Mouse (Mus musculus) heart, embryonic 16.5 days (tissue): ENCODE data around the gene Dlx2. TPM values are rescaled to one million over a fixed set of nuclear protein-coding genes. Genes with fewer than 3 reads are reported as not detected.

ENCODE experiments used
- ATAC-seq: fragments of 200-750 bp; cut with Nextera tagmentation; replicated peaks from 2 replicates; pipeline ENCODE4 v1.8.0; 2017; ENCODE audit warnings: moderate number of reproducible peaks; ENCODE audit not compliant: insufficient read depth, low FRiP score; ENCODE audit errors: extremely low read depth
- H3K27ac ChIP-seq: fragments of 300-500 bp; sonication (generic); 2 replicates; pipeline ENCODE4 v1.5.1; 2014; ENCODE audit warnings: mild to moderate bottlenecking, low read length, control low read depth, moderate library complexity
- H3K27me3 ChIP-seq: fragments of 300-500 bp; sonication (generic); 2 replicates; pipeline ENCODE4 v1.6.1; 2014; ENCODE audit warnings: low read length, mixed read lengths; ENCODE audit not compliant: control insufficient read depth, insufficient read depth
- H3K36me3 ChIP-seq: fragments of 300-500 bp; sonication (generic); 2 replicates; pipeline ENCODE4 v1.6.1; 2014; ENCODE audit not compliant: control insufficient read depth, insufficient read depth
- H3K4me1 ChIP-seq: fragments of 300-500 bp; sonication (generic); 2 replicates; pipeline ENCODE4 v1.6.1; 2014; ENCODE audit warnings: low read length, mixed read lengths; ENCODE audit not compliant: control insufficient read depth, insufficient read depth
- H3K4me2 ChIP-seq: fragments of 300-500 bp; sonication (generic); 2 replicates; pipeline ENCODE4 v1.6.1; 2014; ENCODE audit warnings: low read depth, mild to moderate bottlenecking, control low read depth, low read length
- H3K4me3 ChIP-seq: fragments of 300-500 bp; sonication (generic); 2 replicates; pipeline ENCODE4 v1.5.1; 2014; ENCODE audit warnings: mild to moderate bottlenecking, control low read depth, low read length
- H3K9ac ChIP-seq: fragments of 300-500 bp; sonication (generic); 2 replicates; pipeline ENCODE4 v1.6.1; 2014; ENCODE audit warnings: low read length, control low read depth
- H3K9me3 ChIP-seq: fragments of 300-500 bp; sonication (generic); replicated peaks from 2 replicates; pipeline ENCODE4 v1.6.1; 2016; ENCODE audit warnings: low read length; ENCODE audit not compliant: control insufficient read depth
- WGBS: fragments of 180-500 bp; shearing (Covaris S2); extraction: QIAGEN DNeasy Blood & Tissue Kit; methylation state at CpG from one replicate; pipeline ENCODE4 v1.1.7; 2014; 5-methylcytosine and 5-hydroxymethylcytosine counted together
- polyA plus RNA-seq: library from polyadenylated mRNA; unstranded; fragments of >200 nt; fragmentation: Nextera tagmentation; extraction: Ambion mirVana; gene quantifications from 2 replicates; pipeline ENCODE4 v1.2.1, GENCODE M21; 2015

The Dlx2 gene
- 0.11 TPM in 1 of 2 replicates, not detected in the other for polyA plus RNA-seq

- Histone ChIP-seq H3K9ac (no peak within 1 kb of the TSS), H3K27ac (no peak within 1 kb of the TSS)
These were observed at the start of gene Dlx2 for GRCm38 (mm10) chr2:71546640-71547071. Gene Dlx2, minus strand, starts transcription at chr2:71546754.

GRCm38 (mm10) chr2:71594466-71594865 is 47.9 kb upstream of the Dlx2 start:
- Histone ChIP-seq H3K36me3 (no peaks in the 10 kb centered on the region), H3K27me3 (no peaks in the 10 kb centered on the region), H3K4me2 (no peak overlapping the region), H3K9ac (no peak overlapping the region), H3K4me1 (no peaks in the 10 kb centered on the region), H3K4me3 (no peak overlapping the region), H3K9me3 (no peaks in the 10 kb centered on the region), H3K27ac (no peak overlapping the region)
- ATAC-seq, result no peak
- WGBS, result 71% methylated on average over 7 of the region's 7 CpGs

More at GRCm38 (mm10) chr2:71546640-71547071, at the start of gene Dlx2:
- 0 out of 2 replicates have a peak, but pooled peaks have one; percentile 23 for ATAC-seq
- H3K36me3 ChIP-seq, result no peaks in the 10 kb centered on the region
- peaks cover 17% of the 10 kb centered on the region for H3K4me1 ChIP-seq
- peak within 1 kb of the TSS; percentile 59 for H3K4me3 ChIP-seq
- peaks cover 82% of the 10 kb centered on the region for H3K27me3 ChIP-seq
- WGBS, result under 1% methylated on average over 37 of the region's 37 CpGs
- no peaks in the 10 kb centered on the region for H3K9me3 ChIP-seq
- peak within 1 kb of the TSS; percentile 88 for H3K4me2 ChIP-seq

GRCm38 (mm10) chr2:71589114-71589513 is 42.6 kb upstream of the Dlx2 start:
- no peaks in the 10 kb centered on the region for H3K27me3 ChIP-seq
- 83% methylated on average over 9 of the region's 9 CpGs for WGBS
- no peak overlapping the region for H3K9ac ChIP-seq
- no peaks in the 10 kb centered on the region for H3K4me1 ChIP-seq
- H3K4me2 ChIP-seq, result no peak overlapping the region
- H3K36me3 ChIP-seq, result no peaks in the 10 kb centered on the region
- H3K9me3 ChIP-seq, result no peaks in the 10 kb centered on the region
- no peak overlapping the region for H3K4me3 ChIP-seq
- ATAC-seq, result no peak
- no peak overlapping the region for H3K27ac ChIP-seq

GRCm38 (mm10) chr2:71581488-71581887 is 34.9 kb upstream of the Dlx2 start:
- 66% methylated on average over 5 of the region's 5 CpGs for WGBS

GRCm38 (mm10) chr2:71580632-71581466 is 34.3 kb upstream of the Dlx2 start:
- Histone ChIP-seq H3K27ac (no peak overlapping the region), H3K9me3 (no peaks in the 10 kb centered on the region; the same call in 1 of the 2 replicates), H3K36me3 (no peaks in the 10 kb centered on the region), H3K4me1 (peaks cover 2% of the 10 kb centered on the region; the same call in 1 of the 2 replicates), H3K9ac (peak overlapping the region; percentile 55), H3K4me3 (peak overlapping the region; percentile 51), H3K27me3 (peaks cover 3% of the 10 kb centered on the region; the same call in 1 of the 2 replicates), H3K4me2 (peak overlapping the region; percentile 65)
- 8% methylated on average over 50 of the region's 50 CpGs for WGBS
- ATAC-seq, result peak; percentile 92

More at GRCm38 (mm10) chr2:71581488-71581887, 34.9 kb upstream of the Dlx2 start:
- ATAC-seq, result no peak
- Histone ChIP-seq H3K27ac (no peak overlapping the region), H3K27me3 (peaks cover 3% of the 10 kb centered on the region; the same call in 1 of the 2 replicates), H3K4me1 (peaks cover 2% of the 10 kb centered on the region; the same call in 1 of the 2 replicates), H3K4me3 (peak overlapping the region; percentile 51), H3K4me2 (peak overlapping the region; percentile 65), H3K9me3 (no peaks in the 10 kb centered on the region; the same call in 1 of the 2 replicates), H3K36me3 (no peaks in the 10 kb centered on the region), H3K9ac (peak overlapping the region; percentile 55; the same call in 1 of the 2 replicates)

- H3K27me3 ChIP-seq, result no peaks in the 10 kb centered on the region
- H3K36me3 ChIP-seq, result no peaks in the 10 kb centered on the region
- H3K4me3 ChIP-seq, result no peak overlapping the region
- H3K4me1 ChIP-seq, result peaks cover 2% of the 10 kb centered on the region; the same call in 1 of the 2 replicates
- WGBS, result 94% methylated on average over 2 of the region's 2 CpGs
- no peak overlapping the region for H3K9ac ChIP-seq
- H3K9me3 ChIP-seq, result no peaks in the 10 kb centered on the region; the same call in 1 of the 2 replicates
- H3K4me2 ChIP-seq, result no peak overlapping the region
- no peak for ATAC-seq
- no peak overlapping the region for H3K27ac ChIP-seq
These were observed 30.5 kb upstream of the Dlx2 start for GRCm38 (mm10) chr2:71577059-71577458.

- no peak for ATAC-seq
- H3K4me3 ChIP-seq, result no peak overlapping the region
- 40% methylated on average over 4 of the region's 4 CpGs for WGBS
These were observed 27.2 kb upstream of the Dlx2 start for GRCm38 (mm10) chr2:71573736-71574135.

GRCm38 (mm10) chr2:71566466-71566865 is 19.9 kb upstream of the Dlx2 start:
- H3K4me1 ChIP-seq, result no peaks in the 10 kb centered on the region
- no peak overlapping the region for H3K27ac ChIP-seq
- H3K9me3 ChIP-seq, result no peaks in the 10 kb centered on the region
- 69% methylated on average over 9 of the region's 9 CpGs for WGBS
- H3K4me3 ChIP-seq, result no peak overlapping the region
- H3K9ac ChIP-seq, result no peak overlapping the region
- H3K4me2 ChIP-seq, result no peak overlapping the region
- ATAC-seq, result no peak
- H3K36me3 ChIP-seq, result no peaks in the 10 kb centered on the region
- H3K27me3 ChIP-seq, result no peaks in the 10 kb centered on the region

More at GRCm38 (mm10) chr2:71573736-71574135, 27.2 kb upstream of the Dlx2 start:
- Histone ChIP-seq H3K27ac (no peak overlapping the region), H3K36me3 (no peaks in the 10 kb centered on the region), H3K9me3 (no peaks in the 10 kb centered on the region; the same call in 1 of the 2 replicates), H3K4me2 (no peak overlapping the region), H3K4me1 (no peaks in the 10 kb centered on the region), H3K9ac (no peak overlapping the region), H3K27me3 (no peaks in the 10 kb centered on the region)

GRCm38 (mm10) chr2:71556071-71556470 is 9.5 kb upstream of the Dlx2 start:
- Histone ChIP-seq H3K27ac (no peak overlapping the region), H3K9me3 (peaks cover 8% of the 10 kb centered on the region; the same call in 1 of the 2 replicates), H3K4me3 (no peak overlapping the region), H3K27me3 (peaks cover 26% of the 10 kb centered on the region), H3K9ac (no peak overlapping the region), H3K4me2 (no peak overlapping the region), H3K36me3 (no peaks in the 10 kb centered on the region), H3K4me1 (no peaks in the 10 kb centered on the region)
- no peak for ATAC-seq
- WGBS, result 59% methylated on average over 5 of the region's 5 CpGs
